Mouse (Mus musculus) adrenal gland, postnatal 4 days (tissue): Measurements from ENCODE around the gene Tmem109. TPM values are rescaled to one million over a fixed set of nuclear protein-coding genes. Genes with fewer than 3 reads are reported as not detected.

ENCODE experiments used
- DNase-seq, 2 experiments: peaks; one replicate each; pipeline ENCODE4 v3.0.0; 2021 to 2022; ENCODE audit warnings: low spot score in 2 of 2, mixed read lengths in 2 of 2
- long read RNA-seq, 2 experiments: library from polyadenylated mRNA; stranded (forward); transcript quantifications; one replicate each; pipeline ENCODE4 v2.0.0; 2021
- total RNA-seq, 2 experiments: library from RNA; stranded (reverse); gene quantifications; 2 replicates each; pipeline ENCODE4 v1.2.3; 2021

Tmem109 gene
- total RNA-seq: 10 to 100 TPM; 91.3 to 93.3 TPM
- long read RNA-seq, experiment 1, transcript Tmem109-201 (4 exons, 2,188 nt): major isoform, 138 of 148 reads
- long read RNA-seq, experiment 1, partial matches to known transcripts: 2 of 148 reads
- long read RNA-seq, experiment 1, other reads (novel, unspliced or antisense): 8 of 148 reads
- long read RNA-seq, experiment 2, transcript Tmem109-201 (4 exons, 2,188 nt): major isoform, 152 of 183 reads
- long read RNA-seq, experiment 2, transcript Tmem109-205 (3 exons, 615 nt): minor isoform, 7 of 183 reads
- long read RNA-seq, experiment 2, partial matches to known transcripts: 0 of 183 reads
- long read RNA-seq, experiment 2, other reads (novel, unspliced or antisense): 23 of 183 reads

DNA sequence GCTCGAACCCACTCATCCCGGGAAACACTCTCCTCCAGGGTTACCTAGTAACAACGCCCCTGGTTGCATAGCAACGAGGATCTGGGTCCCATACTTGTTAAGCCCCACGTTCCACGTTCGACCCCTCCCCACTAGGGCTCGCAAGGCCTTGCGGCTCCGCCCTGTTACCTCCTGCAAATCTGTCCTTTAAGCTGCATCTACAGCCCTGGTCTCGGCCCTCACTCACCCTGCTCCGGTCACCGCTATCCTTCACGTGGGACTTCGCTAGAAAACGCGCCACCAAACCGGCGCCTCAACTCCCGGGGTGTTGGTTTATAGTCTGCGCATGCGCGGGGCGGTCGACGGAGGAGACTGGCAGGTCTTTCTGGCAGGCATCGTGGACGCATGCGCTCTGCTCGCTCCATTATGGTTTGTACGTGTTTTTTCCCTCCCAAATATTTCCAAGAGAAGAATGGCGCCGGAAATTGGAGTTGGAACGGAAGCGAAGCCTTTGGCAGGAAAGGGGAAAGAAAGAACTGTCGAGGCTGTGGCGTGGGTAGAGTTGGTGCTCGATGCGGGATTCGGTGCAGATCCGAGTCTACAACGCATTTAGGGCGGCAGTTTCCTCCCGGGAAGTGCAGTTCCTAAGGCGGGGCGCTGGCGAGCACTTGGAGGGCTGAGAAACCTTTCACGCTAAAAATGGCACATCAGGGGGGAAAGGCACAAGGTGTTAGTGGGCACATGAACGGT is at the start of gene Tmem109:
Gene Tmem109, minus strand, starts transcription at position 576 of the 729 bp plus-strand sequence.
- DNase-seq: peak; percentile 78 to 88

DNA sequence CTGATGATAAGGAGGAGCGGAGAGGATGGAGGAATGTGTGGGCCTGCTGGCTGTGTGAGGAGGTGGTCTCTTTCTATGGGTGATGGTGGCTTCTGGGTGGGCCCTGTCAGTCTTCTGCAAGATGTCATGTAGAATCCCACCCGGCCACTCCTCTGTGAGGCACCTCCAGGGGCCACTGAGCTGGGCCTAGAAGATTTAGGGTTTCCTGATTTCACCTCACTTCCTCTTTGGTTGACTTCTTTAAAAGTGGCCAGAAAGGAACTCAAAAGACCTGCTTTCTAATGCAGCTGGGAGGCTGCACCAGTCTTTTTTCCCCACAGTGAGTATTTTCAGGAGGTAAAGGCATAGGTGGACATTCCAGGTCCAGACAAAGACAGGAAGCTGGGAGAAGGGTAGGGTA is 48.8 kb upstream of the Tmem109 start:
- no peak for DNase-seq

DNA sequence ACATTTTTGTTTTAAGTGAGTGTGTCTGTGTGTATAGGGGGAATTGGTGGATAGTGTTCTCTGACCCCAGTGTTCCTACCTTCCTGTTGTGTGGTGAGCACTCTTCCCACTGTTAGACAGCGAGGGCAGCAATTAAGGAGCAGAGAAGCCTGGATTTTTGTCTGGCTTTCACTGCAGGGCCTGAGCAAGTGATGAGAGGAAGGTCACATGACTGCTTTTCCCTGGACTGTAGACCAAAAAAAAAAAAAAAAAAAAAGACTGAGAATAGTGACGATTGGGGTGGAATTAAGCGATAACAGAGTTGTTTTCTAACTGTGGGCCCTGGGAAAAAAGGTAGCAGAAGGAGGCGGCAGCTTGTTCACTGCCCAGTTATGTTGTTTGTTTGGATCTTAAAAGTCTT is 44.9 kb upstream of the Tmem109 start:
- no peak for DNase-seq

DNA sequence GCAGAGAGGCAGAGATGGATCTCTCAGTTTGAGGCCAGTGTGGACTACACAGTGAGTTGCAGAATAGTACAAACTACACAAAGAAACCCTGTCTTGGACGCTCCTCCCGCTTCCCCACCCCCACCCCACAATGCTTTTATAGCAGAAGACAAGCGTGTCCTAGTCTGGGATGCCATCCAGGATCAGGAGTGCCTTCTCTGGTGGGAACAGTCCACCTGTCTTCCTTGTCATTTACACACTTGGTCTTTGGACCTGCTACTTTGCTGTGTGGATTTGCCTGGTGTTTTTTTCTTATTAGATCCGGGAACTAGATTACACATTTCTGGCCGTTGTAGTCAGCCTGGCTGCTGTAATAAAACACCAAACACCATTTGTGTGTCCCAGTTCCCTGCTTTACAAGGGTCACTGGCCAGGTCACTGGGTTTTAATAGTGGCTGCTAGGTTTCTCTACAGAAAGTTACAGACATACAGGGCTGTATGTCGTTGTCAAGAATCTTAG is 44.4 kb upstream of the Tmem109 start:
- DNase-seq: no peak

DNA sequence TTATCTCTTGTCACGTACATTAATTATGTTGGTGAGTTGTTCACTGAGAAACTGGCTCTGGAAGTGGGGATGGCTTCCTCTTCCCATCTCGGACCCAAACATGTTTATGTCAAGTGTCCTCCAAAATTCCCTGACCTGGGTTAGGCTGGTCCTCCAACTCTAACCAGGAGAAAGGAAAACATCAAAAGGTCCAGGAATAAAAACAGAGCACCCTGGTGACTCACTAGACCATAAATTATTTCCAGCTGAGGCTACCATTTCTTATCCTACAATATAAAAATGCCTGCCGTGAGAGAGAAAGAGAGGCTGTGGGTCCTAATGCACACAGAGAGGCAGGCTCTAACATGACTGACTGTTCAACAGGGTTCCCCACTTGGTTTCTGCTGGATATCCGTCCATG is 42.4 kb upstream of the Tmem109 start:
- no peak for DNase-seq

DNA sequence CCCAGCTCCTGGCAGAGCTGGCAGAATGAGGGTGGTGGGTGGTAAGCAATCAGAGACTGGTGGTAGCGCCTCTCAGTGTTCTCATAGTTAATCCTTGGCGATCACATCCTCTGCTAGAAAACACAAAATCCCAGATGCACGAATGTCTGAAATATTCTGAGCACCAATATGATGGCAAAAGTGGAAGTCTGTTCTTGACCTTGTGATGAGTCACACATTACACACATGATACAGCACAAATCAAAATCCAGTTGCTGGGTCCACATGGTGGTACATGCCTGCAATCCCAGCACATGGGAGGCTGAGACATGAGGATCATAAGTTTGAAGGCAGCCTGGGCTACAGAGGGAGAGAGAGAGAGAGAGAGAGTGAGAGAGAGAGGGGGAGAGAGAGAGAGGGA is 39.3 kb upstream of the Tmem109 start:
- DNase-seq: no peak

DNA sequence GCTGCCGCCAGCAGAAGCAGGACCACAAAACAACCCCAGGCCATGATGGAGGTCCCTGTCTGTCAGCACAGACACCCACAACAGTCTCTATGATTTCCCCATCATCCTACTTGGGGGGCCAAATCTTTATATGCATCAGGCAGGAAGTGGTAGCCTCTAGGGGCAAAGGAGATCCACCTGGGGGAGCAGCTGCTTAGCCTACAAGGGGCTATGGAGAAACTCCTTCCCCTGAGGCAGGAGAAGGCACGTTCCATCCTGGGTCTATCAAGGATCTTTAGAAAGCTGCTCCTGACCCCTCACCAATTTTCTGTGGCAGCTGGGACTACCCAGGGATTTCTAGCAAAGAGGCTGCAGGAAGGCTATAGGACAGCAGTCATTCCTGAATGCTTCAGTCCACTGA is 38.7 kb upstream of the Tmem109 start, which contains the start of gene Zp1:
Gene Zp1, minus strand, starts transcription at position 101 of the 400 bp plus-strand sequence.
- no peak for DNase-seq

DNA sequence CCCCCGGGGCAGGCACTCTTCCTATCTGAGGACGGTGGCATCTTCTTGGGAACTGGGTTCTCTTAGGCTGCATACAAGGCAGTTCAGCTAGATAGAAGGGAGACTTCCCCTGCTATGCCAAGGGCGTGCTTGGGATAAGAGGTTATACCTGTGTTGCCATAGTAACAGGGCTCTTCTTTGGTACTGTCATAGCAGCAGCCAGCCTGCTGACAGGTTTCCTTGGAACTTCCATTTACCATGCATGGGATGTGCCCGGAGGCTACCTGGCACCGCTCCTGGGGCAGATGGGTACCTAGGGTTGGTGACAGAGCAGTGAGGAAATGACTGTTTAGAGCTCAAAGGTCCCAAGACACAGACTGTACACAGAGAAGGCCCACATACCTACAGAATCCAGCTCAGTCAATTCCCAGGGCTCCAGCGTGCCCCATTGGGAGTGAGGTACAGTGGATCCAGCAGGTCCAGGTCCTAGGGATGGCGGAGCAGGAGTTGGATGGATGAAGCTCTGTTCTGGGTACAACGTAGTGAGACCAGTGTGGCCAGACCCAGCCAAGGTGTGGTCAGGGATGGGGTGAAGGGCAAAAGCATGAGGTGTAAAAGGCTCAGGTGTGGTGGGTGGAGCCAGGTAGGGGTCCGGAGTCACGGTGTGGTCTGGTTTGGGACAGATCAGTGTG is 36.7 kb upstream of the Tmem109 start:
- DNase-seq: no peak

DNA sequence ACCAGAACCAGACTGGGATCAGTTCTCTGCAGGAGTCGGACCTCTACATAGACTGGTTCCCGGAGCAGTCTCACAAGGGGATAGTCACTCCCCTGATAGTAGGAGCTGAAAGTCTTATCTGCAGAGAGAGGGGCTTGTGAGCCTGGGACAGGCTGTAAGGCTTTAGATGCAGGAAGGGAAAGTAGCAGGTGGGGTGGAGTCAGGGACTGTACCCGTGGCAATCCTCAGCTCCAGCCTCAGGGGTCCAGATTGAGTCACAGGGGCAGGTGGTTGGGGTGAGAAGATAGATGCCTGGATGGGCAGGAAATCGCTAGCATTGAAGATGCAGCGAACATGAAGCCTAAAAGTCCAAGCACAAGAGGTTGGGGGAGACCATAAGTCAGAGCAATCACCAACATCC is 34.7 kb upstream of the Tmem109 start:
- DNase-seq: no peak

DNA sequence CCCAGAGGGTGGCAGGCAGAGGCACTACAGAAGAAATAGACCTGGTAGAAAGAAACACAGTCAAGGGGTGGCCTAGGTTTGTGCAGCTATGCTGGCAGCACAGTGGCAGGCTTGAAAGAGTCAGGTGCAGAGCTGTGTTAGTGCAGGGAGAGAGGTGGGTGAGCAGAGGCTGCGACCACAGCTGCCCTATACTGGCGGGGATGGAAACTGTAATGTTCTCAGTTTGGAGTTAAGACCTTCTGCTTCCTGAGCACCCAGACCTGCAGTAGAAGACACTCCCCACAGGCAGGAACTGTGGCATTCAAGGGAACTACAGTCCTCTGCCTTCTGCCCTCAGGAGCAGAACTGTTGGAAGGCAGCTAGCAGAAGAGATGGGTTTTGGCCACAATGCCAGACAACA is 33.1 kb upstream of the Tmem109 start:
- no peak for DNase-seq

DNA sequence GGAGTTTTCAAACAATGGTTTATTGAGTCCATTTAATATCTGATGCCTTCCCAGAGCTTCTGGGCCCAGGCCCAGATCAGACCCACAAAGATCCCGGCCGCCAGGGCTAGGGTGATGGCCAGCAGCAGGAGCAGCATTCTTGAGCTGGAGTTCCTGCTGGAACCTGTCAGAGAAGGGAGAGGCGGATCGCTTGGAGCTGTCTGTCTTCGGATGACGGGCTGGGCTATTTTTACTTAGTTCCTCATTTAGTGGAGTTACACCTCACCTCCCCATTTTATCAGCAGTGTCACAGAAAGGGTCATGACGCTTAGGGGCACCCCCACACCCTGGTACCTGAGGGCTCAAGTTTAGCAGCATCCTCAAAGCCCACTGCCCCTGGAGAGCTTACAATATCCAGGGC is 32.5 kb upstream of the Tmem109 start:
- DNase-seq: no peak

DNA sequence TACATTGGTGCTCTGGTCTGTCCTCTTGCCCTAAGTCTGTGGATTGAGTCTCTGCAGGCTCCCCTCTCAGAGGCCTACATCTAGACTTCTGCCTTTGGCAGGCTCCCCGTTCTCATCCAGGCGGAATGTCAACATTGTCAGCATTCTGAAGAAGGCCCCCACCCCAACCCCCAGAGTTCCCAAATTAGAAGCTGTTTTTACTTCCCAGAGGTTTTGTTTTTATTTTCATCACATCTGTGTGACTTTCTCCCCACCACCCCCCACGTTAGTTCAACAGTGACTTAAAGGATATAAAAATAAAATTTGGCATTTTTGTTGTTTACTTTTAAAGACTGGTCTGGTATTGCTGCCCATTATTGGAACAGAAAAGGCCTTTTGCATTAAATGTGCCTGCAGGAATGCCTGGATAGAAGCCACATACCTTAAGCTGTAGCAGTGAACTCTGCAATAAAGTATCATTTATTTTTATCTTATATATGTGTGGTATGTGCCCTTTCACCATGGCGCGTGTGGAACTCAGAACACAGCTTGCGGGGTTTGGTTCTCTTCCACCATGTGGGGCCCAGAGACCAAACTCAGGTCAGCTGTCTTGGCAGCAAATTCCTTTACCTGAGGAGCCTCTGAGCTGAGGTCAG is 27.4 kb upstream of the Tmem109 start:
- no peak for DNase-seq

DNA sequence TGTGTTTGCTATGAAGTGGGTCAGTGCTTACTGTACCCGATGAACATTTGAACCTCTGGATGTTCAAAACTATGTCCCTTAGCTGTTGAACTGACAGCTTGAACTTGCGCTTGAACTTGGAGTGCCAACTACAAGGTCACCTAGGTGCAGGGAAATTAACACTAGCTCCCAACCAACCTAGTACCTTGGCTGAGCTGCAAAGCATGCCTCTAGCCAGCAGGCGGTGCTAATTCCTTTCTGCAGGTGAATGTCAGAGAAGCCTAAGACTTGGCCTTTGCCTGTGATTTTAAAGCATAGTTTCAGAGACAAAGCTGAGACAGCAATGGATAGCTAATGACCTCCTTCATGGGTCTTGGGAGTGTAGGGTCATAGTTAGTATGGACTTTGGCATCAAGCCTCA is 26.1 kb upstream of the Tmem109 start:
- DNase-seq: no peak

DNA sequence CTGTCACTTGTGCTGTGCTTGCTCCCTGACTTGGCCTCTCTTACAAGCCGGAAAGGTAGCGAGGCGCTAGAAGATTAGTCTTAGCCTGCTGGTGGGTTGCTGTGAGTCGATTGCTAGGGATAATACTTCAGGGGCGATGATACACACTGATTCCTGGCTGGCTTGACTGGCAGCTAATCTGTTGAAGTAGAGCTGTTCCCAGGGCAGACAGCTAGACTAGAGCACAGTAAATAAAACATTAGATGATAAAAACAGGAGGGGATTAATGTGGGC is 23.9 kb upstream of the Tmem109 start:
- no peak for DNase-seq

DNA sequence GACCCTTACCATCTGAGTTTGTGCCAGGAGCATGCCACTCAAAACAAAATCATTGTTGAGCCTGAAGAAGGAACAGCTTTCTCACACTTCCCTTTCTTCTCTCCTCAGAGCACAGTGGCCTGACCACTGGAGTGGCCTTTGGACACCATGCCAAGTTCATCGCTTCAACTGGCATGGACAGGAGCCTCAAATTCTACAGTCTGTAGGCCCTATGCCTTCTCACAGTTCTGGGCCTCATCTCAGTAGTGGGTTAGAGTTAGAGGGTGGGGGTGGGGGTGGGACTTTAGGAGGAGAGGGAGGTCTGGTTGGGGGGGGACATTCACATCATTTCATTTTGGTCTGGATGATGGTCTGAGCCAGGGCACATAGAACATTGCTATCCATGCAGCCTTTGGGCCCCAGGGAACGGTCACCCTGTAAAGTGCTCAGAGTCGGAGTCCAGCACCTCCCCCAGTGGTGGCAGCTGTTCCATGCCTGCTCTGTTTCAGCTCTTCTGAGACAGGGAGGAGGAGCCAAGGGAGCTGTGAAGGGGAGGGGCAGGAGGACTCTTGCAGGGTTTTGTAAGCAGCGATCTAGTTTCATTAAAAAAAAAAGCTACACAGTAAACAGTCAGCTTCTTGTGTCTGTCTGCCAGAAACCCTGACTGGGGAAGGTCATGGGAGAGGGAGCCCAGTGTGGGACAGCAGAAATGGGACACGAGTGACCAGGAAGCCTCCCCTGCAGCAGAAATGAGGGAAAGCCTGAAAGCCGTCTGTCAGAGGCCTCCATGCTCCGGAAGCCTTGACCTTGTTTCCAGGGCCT is 23.3 kb upstream of the Tmem109 start:
- DNase-seq: peak in 1 of 2 experiments; percentile 53

DNA sequence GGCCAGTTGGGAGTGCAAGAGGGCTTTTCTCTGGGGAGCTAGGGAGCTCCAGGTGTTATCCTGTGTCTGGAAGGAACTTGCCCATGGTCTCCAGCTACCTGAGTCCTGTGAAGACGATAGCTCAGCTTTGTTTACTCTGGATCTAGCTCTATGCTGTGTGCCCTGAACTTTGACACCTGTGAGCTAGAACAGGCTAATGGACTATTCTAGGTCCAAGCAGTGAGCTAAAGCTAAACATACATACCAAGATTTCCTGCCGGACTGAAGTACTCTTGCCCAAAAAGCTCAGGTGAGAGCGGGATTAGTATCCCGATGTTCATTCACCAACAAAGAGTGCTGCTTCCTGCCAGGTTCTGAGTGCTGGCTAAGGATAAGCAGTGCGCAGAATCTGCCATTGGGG is 22.7 kb upstream of the Tmem109 start:
- DNase-seq: no peak

DNA sequence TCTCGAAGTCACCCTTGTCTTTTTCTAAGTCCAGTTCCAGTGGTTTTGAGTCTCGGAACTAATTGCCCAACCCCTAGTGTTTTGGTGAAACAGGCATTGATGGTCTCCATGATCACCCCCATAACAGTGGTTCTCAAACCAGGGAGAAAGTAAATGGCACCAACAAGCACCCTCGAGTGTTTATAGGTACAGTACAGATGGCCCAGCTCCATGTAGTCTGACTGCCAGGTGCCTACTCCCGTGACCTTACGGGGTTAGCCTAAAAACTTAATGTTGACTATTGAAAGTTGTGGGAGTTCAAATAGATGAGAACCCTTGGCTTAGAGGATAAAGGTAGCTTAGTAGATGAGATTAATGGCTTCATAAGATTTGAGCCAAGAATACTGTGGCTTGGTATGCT is 19.2 kb upstream of the Tmem109 start:
- no peak for DNase-seq

DNA sequence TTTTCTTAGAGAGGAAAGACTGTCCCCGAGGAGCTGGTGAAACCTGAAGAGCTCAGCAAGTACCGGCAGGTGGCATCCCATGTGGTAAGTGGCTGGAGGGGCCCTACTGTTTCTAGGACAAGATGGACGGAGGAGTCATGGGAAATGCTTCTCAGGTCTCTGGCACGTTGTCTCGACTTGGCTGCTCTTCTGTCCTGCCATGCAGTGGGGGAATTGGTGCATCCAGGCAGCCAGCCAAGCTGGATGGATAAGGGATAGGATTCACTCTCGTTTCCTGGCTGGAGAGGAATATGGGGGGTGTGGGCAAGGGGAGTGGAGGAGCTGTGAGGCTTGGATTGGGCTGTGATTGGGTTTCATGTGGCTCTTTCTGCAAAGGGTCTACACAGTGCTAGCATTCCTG is 18.5 kb upstream of the Tmem109 start:
- DNase-seq: no peak

DNA sequence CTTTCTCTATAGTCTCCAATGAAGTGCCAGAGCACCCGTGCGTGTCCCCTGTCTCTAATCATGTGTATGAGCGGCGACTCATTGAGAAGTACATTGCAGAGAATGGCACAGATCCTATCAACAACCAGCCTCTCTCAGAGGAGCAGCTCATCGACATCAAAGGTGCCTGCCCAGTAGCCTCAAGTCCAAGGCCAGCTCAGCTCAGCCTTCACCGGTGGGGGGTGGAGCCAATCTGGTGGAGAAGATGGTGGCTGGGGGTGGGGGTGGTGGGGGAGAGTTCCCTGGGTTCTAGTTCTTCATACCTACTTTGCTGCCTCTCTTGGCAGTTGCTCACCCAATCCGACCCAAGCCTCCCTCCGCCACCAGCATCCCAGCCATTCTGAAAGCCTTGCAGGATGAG is 15.7 kb upstream of the Tmem109 start:
- no peak for DNase-seq

DNA sequence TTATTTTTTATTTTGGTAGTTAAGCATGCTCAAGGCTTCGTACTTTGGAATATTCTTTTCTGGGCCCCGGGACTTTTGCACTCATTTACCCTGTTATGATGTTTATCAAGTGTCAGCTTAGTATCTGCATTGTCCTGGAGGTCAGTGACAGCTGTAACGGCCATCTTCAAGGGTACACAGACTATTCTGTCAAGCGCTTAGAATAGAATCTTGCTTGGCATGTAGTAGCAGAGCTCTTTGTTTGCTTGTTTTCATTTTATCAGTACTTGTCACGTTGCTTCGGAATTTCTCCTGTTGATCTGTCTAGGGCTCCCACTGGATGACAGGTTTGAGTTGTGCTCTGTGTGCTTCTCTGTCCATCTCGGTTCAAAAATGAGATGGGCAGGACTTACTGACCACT is 15.0 kb upstream of the Tmem109 start:
- no peak for DNase-seq

DNA sequence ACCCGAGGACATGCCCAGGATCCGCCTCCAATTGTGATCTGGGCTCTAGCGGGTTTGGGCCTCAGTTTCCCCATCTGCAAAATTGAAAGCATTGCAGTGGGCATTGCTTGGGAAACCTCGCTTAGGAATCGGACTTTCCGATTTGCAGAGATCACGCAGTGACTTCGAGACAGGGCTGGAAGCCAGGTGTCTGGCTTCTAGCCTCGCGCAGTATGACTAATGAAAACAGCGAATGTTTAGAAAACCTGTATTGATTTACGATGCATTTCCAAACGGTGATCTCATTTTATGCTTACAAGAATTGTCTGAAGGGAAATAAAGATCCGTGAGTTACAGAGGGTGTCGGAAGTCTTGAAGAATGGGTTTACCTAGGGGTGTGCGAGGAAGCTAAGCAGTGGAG is 13.9 kb upstream of the Tmem109 start:
- DNase-seq: no peak
